Mouse (Mus musculus) liver, adult 2 months (tissue): ENCODE results near the gene Tarbp2. TPM values are rescaled to one million over a fixed set of nuclear protein-coding genes. Genes with fewer than 3 reads are reported as not detected.
A peak's percentile ranks its signal among the peaks of the same experiment; 100 is the strongest.

ENCODE experiments used
- DNase-seq: peaks from one replicate; pipeline ENCODE4 v3.0.0-alpha.2; 2011; ENCODE audit warnings: low read depth, low spot score; ENCODE audit errors: extremely low read depth
- H3K27ac ChIP-seq: fragments of 200-500 bp; replicated peaks from 2 replicates; pipeline ENCODE4 v1.5.1; 2012; ENCODE audit warnings: low read depth, mild to moderate bottlenecking, control low read depth, inconsistent platforms, low read length; ENCODE audit not compliant: insufficient read depth
- H3K27me3 ChIP-seq: fragments of 200-500 bp; 2 replicates; pipeline ENCODE4 v1.6.1; 2012; ENCODE audit warnings: mild to moderate bottlenecking, moderate library complexity, low read length, inconsistent platforms; ENCODE audit not compliant: control insufficient read depth, insufficient read depth
- H3K36me3 ChIP-seq: fragments of 200-500 bp; 2 replicates; pipeline ENCODE4 v1.6.1; 2012; ENCODE audit warnings: low read length, inconsistent platforms; ENCODE audit not compliant: control insufficient read depth, insufficient read depth
- H3K4me1 ChIP-seq: fragments of 200-500 bp; 2 replicates; pipeline ENCODE4 v1.6.1; 2011; ENCODE audit warnings: low read length; ENCODE audit not compliant: control insufficient read depth, insufficient read depth
- H3K4me3 ChIP-seq: fragments of 200-500 bp; 2 replicates; pipeline ENCODE4 v1.5.1; 2011; ENCODE audit warnings: low read depth, mild to moderate bottlenecking, control low read depth, low read length, moderate library complexity; ENCODE audit not compliant: insufficient read depth
- H3K79me2 ChIP-seq: fragments of 200-500 bp; 2 replicates; pipeline ENCODE4 v1.6.1; 2012; ENCODE audit warnings: inconsistent platforms, mild to moderate bottlenecking, low read length, moderate library complexity; ENCODE audit not compliant: control insufficient read depth, insufficient read depth
- H3K9ac ChIP-seq: fragments of 200-500 bp; 2 replicates; pipeline ENCODE4 v1.6.1; 2012; ENCODE audit warnings: low read depth, mild to moderate bottlenecking, control low read depth, inconsistent platforms, low read length
- CTCF ChIP-seq: fragments of 200-500 bp; IDR thresholded peaks from 2 replicates; pipeline ENCODE4 v1.5.1; 2011; ENCODE audit warnings: low read depth, low read length, control low read depth
- POLR2A ChIP-seq: fragments of 200-500 bp; IDR thresholded peaks from 2 replicates; pipeline ENCODE4 v1.6.1; 2011; ENCODE audit warnings: low read length, control low read depth; ENCODE audit not compliant: insufficient read depth; ENCODE audit errors: extremely low read depth
- WGBS: fragments of 180-500 bp; shearing (Covaris S2); methylation state at CpG from one replicate; pipeline ENCODE4 v1.1.7; 2018; 5-methylcytosine and 5-hydroxymethylcytosine counted together
- polyA plus RNA-seq: library from polyadenylated mRNA; depleted of rRNA; stranded (reverse); fragments of >200 nt; gene quantifications from 2 replicates; pipeline ENCODE4 v1.2.3, GENCODE M21; 2012
- total RNA-seq: library from RNA; depleted of rRNA; stranded (reverse); fragments of >200 nt; gene quantifications from 2 replicates; pipeline ENCODE4 v1.2.3, GENCODE M21; 2014

The Tarbp2 gene
- total and polyA plus RNA-seq, 2 experiments = 15.2 to 40.6 TPM

GRCm38 (mm10) chr15:102512471-102512870, 5.5 kb upstream of the Tarbp2 start:
- H3K27ac ChIP-seq = no peak overlapping the region
- peaks cover 4% of the 10 kb centered on the region for H3K4me1 ChIP-seq
- no peaks in the 10 kb centered on the region for H3K36me3 ChIP-seq
- DNase-seq = no peak
- no peak overlapping the region for H3K9ac ChIP-seq
- H3K79me2 ChIP-seq = no peaks in the 10 kb centered on the region
- no peaks in the 10 kb centered on the region for H3K27me3 ChIP-seq
- H3K4me3 ChIP-seq = no peak overlapping the region
- TF ChIP-seq POLR2A = no peak
- TF ChIP-seq CTCF = no peak

- Histone ChIP-seq H3K4me3 (no peak overlapping the region), H3K9ac (no peak overlapping the region), H3K79me2 (no peaks in the 10 kb centered on the region), H3K4me1 (peaks cover 4% of the 10 kb centered on the region), H3K27ac (no peak overlapping the region), H3K36me3 (no peaks in the 10 kb centered on the region), H3K27me3 (no peaks in the 10 kb centered on the region)
- 83% methylated on average over 3 of the region's 3 CpGs for WGBS
- DNase-seq = no peak
- no peak for TF ChIP-seq POLR2A
- no peak for TF ChIP-seq CTCF
These were observed 5.0 kb upstream of the Tarbp2 start for GRCm38 (mm10) chr15:102513004-102513403.

GRCm38 (mm10) chr15:102515261-102515660, 2.7 kb upstream of the Tarbp2 start:
- 89% methylated on average over 2 of the region's 2 CpGs for WGBS
- Histone ChIP-seq H3K27me3 (no peaks in the 10 kb centered on the region), H3K9ac (no peak overlapping the region), H3K27ac (no peak overlapping the region), H3K4me3 (no peak overlapping the region), H3K79me2 (no peaks in the 10 kb centered on the region), H3K36me3 (no peaks in the 10 kb centered on the region), H3K4me1 (peaks cover 4% of the 10 kb centered on the region)
- no peak for TF ChIP-seq CTCF
- no peak for TF ChIP-seq POLR2A
- no peak for DNase-seq

- TF ChIP-seq POLR2A (no peak), CTCF (no peak)
- no peak overlapping the region for H3K4me3 ChIP-seq
These were observed 2.2 kb upstream of the Tarbp2 start for GRCm38 (mm10) chr15:102515791-102516190.

GRCm38 (mm10) chr15:102516293-102516692, 1.7 kb upstream of the Tarbp2 start:
- Histone ChIP-seq H3K4me1 (peaks cover 3% of the 10 kb centered on the region; the same call in 1 of the 2 replicates), H3K27me3 (no peaks in the 10 kb centered on the region), H3K4me3 (peak overlapping the region; percentile 71), H3K79me2 (no peaks in the 10 kb centered on the region), H3K27ac (no peak overlapping the region), H3K36me3 (no peaks in the 10 kb centered on the region), H3K9ac (peak overlapping the region; percentile 59)
- no peak for TF ChIP-seq CTCF
- DNase-seq = no peak
- WGBS = 42% methylated on average over 12 of the region's 12 CpGs

More at GRCm38 (mm10) chr15:102515791-102516190, 2.2 kb upstream of the Tarbp2 start:
- no peak overlapping the region for H3K9ac ChIP-seq
- no peak overlapping the region for H3K27ac ChIP-seq
- peaks cover 3% of the 10 kb centered on the region; the same call in 1 of the 2 replicates for H3K4me1 ChIP-seq
- no peaks in the 10 kb centered on the region for H3K36me3 ChIP-seq
- DNase-seq = no peak
- H3K27me3 ChIP-seq = no peaks in the 10 kb centered on the region
- 81% methylated on average over 4 of the region's 4 CpGs for WGBS
- no peaks in the 10 kb centered on the region for H3K79me2 ChIP-seq

GRCm38 (mm10) chr15:102516728-102517404, 1.1 kb upstream of the Tarbp2 start, which contains the start of gene Map3k12:
Gene Map3k12 (minus strand): TSS chr15:102517064.
- Histone ChIP-seq H3K4me3 (peak within 1 kb of the TSS; percentile 71), H3K27ac (peak within 1 kb of the TSS; percentile 69), H3K36me3 (no peaks in the 10 kb centered on the region), H3K4me1 (peaks cover 3% of the 10 kb centered on the region; the same call in 1 of the 2 replicates), H3K79me2 (no peaks in the 10 kb centered on the region), H3K27me3 (no peaks in the 10 kb centered on the region), H3K9ac (peak within 1 kb of the TSS; percentile 61)
- TF ChIP-seq POLR2A = no peak
- no peak for TF ChIP-seq CTCF
- peak; percentile 71 for DNase-seq
- 1% methylated on average over 43 of the region's 43 CpGs for WGBS
